Mouse (Mus musculus) hindbrain, embryonic 11.5 days (tissue): ENCODE data around the gene Phactr4. TPM values are rescaled to one million over a fixed set of nuclear protein-coding genes. Genes with fewer than 3 reads are reported as not detected.

ENCODE experiments used
- ATAC-seq: fragments of 200-750 bp; cut with Nextera tagmentation; 2 replicates; pipeline ENCODE4 v1.8.0; 2017; ENCODE audit warnings: mild to moderate bottlenecking, moderate TSS enrichment, moderate library complexity; ENCODE audit not compliant: low FRiP score
- DNase-seq: peaks from one replicate; pipeline ENCODE4 v3.0.0-alpha.2; 2015; ENCODE audit warnings: low spot score
- H3K27ac ChIP-seq: fragments of 300-500 bp; sonication (generic); 2 replicates; pipeline ENCODE4 v1.5.1; 2014; ENCODE audit warnings: mild to moderate bottlenecking, low read depth, low read length
- H3K27me3 ChIP-seq: fragments of 300-500 bp; sonication (generic); 2 replicates; pipeline ENCODE4 v1.6.1; 2014; ENCODE audit warnings: mild to moderate bottlenecking, low read length, moderate library complexity, mixed read lengths; ENCODE audit not compliant: control insufficient read depth, insufficient read depth
- H3K36me3 ChIP-seq: fragments of 300-500 bp; sonication (generic); 2 replicates; pipeline ENCODE4 v1.6.1; 2014; ENCODE audit warnings: mild to moderate bottlenecking, low read length, moderate library complexity, mixed read lengths; ENCODE audit not compliant: control insufficient read depth, insufficient read depth
- H3K4me1 ChIP-seq: fragments of 300-500 bp; sonication (generic); replicated peaks from 2 replicates; pipeline ENCODE4 v1.6.1; 2014; ENCODE audit warnings: low read length, mixed read lengths; ENCODE audit not compliant: control insufficient read depth, insufficient read depth
- H3K4me2 ChIP-seq: fragments of 300-500 bp; sonication (generic); replicated peaks from 2 replicates; pipeline ENCODE4 v1.6.1; 2014; ENCODE audit warnings: mild to moderate bottlenecking, low read depth, low read length
- H3K4me3 ChIP-seq: fragments of 300-500 bp; sonication (generic); 2 replicates; pipeline ENCODE4 v1.5.1; 2014; ENCODE audit warnings: low read depth, low read length
- H3K9ac ChIP-seq: fragments of 300-500 bp; sonication (generic); 2 replicates; pipeline ENCODE4 v1.6.1; 2014; ENCODE audit warnings: low read depth, low read length
- H3K9me3 ChIP-seq: fragments of 300-500 bp; sonication (generic); 2 replicates; pipeline ENCODE4 v1.6.1; 2016; ENCODE audit warnings: low read length; ENCODE audit not compliant: control insufficient read depth
- WGBS: fragments of 180-500 bp; shearing (Covaris S2); extraction: QIAGEN DNeasy Blood & Tissue Kit; methylation state at CpG from one replicate; pipeline ENCODE4 v1.1.7; 2014; 5-methylcytosine and 5-hydroxymethylcytosine counted together
- polyA plus RNA-seq: library from polyadenylated mRNA; unstranded; fragments of >200 nt; fragmentation: Nextera tagmentation; extraction: Ambion mirVana; gene quantifications from 2 replicates; pipeline ENCODE4 v1.2.1, GENCODE M21; 2014

Phactr4 gene
- polyA plus RNA-seq, 1 experiment from 2014 or later, result 27.2 TPM

DNA sequence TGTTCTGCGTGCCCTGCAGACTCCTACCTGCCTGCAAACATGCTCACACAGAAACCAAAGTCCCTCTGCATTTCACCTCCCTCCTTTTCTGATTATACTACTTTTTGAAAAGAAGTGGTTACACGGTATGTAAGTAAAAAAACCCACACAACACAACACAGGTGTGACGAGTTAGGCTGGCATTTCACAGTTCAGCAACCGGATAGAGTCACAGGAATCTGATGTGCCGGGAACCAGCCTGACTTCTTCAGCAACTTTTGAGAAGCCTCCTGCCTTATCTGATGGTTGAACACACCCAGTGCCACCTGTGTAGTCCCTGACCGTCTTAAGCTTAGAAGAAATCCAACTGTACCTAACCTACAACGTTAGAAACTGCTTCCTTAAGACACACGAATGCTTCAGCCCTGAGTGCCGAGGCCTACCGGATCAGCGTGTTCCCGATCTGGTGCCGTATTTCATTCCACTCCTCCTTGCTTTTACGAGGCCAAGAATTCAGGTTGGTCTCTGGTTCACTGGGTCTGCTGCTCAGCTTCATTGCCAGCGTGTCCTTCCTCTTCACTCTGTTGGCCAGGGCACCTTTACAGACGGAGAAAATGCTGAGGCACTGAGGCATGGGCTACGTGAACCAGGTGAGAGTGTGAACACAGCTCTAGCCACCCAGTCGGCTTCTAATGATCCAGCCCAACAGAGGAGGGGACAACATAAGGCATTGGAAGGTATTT, 54.6 kb downstream of the Phactr4 start:
- DNase-seq (no peak), ATAC-seq (no peak)
- H3K4me3 ChIP-seq, result no peak overlapping the region
- 92% methylated on average over 18 of the region's 18 CpGs for WGBS
- no peak overlapping the region for H3K9ac ChIP-seq
- no peaks in the 10 kb centered on the region for H3K27me3 ChIP-seq
- H3K4me1 ChIP-seq, result no peaks in the 10 kb centered on the region
- peaks cover 14% of the 10 kb centered on the region; the same call in 1 of the 2 replicates for H3K36me3 ChIP-seq
- H3K4me2 ChIP-seq, result no peak overlapping the region
- no peak overlapping the region for H3K27ac ChIP-seq
- H3K9me3 ChIP-seq, result no peaks in the 10 kb centered on the region

GRCm38 (mm10) chr4:132365450-132366060, 56.7 kb downstream of the Phactr4 start:
- no peaks in the 10 kb centered on the region for H3K27me3 ChIP-seq
- H3K27ac ChIP-seq, result no peak overlapping the region
- no peak overlapping the region for H3K4me2 ChIP-seq
- DNase-seq (peak; percentile 24), ATAC-seq (no peak)
- H3K9ac ChIP-seq, result no peak overlapping the region
- peaks cover 14% of the 10 kb centered on the region; the same call in 1 of the 2 replicates for H3K36me3 ChIP-seq
- H3K4me1 ChIP-seq, result no peaks in the 10 kb centered on the region
- H3K4me3 ChIP-seq, result no peak overlapping the region
- no peaks in the 10 kb centered on the region for H3K9me3 ChIP-seq
- 79% methylated on average over 13 of the region's 13 CpGs for WGBS

- ATAC-seq (no peak), DNase-seq (no peak)
- Histone ChIP-seq H3K4me1 (no peaks in the 10 kb centered on the region), H3K9me3 (no peaks in the 10 kb centered on the region), H3K4me2 (no peak overlapping the region), H3K27me3 (no peaks in the 10 kb centered on the region), H3K27ac (no peak overlapping the region), H3K36me3 (peaks cover 5% of the 10 kb centered on the region; the same call in 1 of the 2 replicates), H3K9ac (no peak overlapping the region), H3K4me3 (no peak overlapping the region)
- WGBS, result 98% methylated on average over 11 of the region's 11 CpGs
These were observed 58.8 kb downstream of the Phactr4 start for GRCm38 (mm10) chr4:132363487-132363886.

DNA sequence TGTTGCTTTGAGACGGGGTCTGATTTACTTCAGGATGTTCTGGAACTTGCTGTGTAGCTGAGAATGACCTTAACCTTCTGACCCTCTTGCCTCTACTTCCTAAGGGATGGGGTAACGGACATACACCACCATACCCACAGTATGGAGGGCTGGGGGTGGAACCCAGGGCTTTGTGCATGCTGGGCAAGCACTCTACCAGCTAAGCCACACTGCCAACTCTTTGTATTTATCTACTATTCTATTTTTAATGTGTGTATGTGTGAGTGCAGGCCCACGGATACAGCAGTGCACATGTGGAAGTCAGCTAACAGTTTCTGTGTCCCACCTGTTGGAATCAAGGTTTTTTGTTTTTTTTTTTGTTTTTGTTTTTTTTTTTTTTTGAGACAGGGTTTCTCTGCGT, 62.8 kb downstream of the Phactr4 start:
- DNase-seq, result no peak
- Histone ChIP-seq H3K9me3 (no peaks in the 10 kb centered on the region), H3K9ac (no peak overlapping the region), H3K4me1 (no peaks in the 10 kb centered on the region), H3K27ac (no peak overlapping the region), H3K4me3 (no peak overlapping the region), H3K4me2 (no peak overlapping the region), H3K27me3 (no peaks in the 10 kb centered on the region), H3K36me3 (no peaks in the 10 kb centered on the region)
- ATAC-seq, result no peak
- 94% methylated on average over 4 of the region's 4 CpGs for WGBS

DNA sequence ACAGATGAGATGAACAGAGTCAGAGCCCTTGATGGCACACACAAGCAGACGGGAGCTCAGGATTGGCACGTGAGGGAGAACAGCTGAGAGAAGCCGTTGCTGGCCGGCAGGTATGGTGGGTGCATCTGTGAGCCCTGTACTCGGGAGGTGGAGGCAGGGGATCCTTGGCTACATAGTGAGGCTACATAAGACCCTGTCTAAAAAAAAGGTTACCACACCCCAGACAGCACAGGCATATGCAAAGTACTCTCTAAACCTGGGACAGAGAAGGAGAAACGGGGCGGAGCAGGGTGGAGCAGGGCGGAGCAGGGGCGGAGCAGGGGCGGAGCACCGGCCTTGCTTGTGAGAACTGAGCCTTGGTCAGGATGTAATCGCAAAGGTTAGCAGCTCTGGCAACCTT, 66.1 kb downstream of the Phactr4 start:
- DNase-seq (peak; percentile 17), ATAC-seq (no peak)
- 42% methylated on average over 12 of the region's 12 CpGs for WGBS
- Histone ChIP-seq H3K27ac (no peak overlapping the region), H3K9me3 (no peaks in the 10 kb centered on the region), H3K4me3 (no peak overlapping the region), H3K27me3 (no peaks in the 10 kb centered on the region), H3K9ac (no peak overlapping the region), H3K4me1 (no peaks in the 10 kb centered on the region), H3K4me2 (no peak overlapping the region), H3K36me3 (no peaks in the 10 kb centered on the region)

GRCm38 (mm10) chr4:132355403-132355802, 66.9 kb downstream of the Phactr4 start:
- DNase-seq (no peak), ATAC-seq (no peak)
- H3K9ac ChIP-seq, result no peak overlapping the region
- 86% methylated on average over 3 of the region's 3 CpGs for WGBS
- H3K4me1 ChIP-seq, result no peaks in the 10 kb centered on the region
- H3K4me2 ChIP-seq, result no peak overlapping the region
- H3K9me3 ChIP-seq, result no peaks in the 10 kb centered on the region
- H3K27ac ChIP-seq, result no peak overlapping the region
- H3K27me3 ChIP-seq, result no peaks in the 10 kb centered on the region
- H3K36me3 ChIP-seq, result no peaks in the 10 kb centered on the region
- H3K4me3 ChIP-seq, result no peak overlapping the region

DNA sequence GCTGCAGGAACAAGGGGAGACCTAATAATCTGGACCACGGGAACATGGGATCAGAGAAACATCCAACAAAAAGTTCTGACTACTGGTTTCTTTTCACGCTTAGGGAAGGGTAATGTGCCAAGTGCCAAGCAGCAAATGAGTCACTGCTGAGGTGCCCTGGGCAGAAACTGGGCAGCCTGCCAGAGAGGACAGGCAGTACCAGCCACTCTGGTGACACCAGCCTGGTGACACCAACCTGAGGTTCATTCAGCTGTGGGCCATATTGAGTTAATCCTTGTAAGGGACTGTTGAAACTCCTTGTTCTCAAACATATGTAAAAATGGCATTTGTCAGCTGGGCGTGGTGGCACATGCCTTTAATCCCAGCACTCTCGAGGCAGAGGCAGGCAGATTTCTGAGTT, 67.7 kb downstream of the Phactr4 start:
- Histone ChIP-seq H3K4me2 (no peak overlapping the region), H3K36me3 (no peaks in the 10 kb centered on the region), H3K9me3 (no peaks in the 10 kb centered on the region), H3K27me3 (no peaks in the 10 kb centered on the region), H3K9ac (no peak overlapping the region), H3K4me3 (no peak overlapping the region), H3K27ac (no peak overlapping the region), H3K4me1 (no peaks in the 10 kb centered on the region)
- ATAC-seq, result no peak
- 95% methylated on average over 4 of the region's 4 CpGs for WGBS
- no peak for DNase-seq

- under 1% methylated on average over 31 of the region's 31 CpGs for WGBS
These were observed 68.8 kb downstream of the Phactr4 start, which contains the start of gene Rcc1 for GRCm38 (mm10) chr4:132353481-132353885. Gene Rcc1, minus strand, starts transcription at chr4:132353605.

DNA sequence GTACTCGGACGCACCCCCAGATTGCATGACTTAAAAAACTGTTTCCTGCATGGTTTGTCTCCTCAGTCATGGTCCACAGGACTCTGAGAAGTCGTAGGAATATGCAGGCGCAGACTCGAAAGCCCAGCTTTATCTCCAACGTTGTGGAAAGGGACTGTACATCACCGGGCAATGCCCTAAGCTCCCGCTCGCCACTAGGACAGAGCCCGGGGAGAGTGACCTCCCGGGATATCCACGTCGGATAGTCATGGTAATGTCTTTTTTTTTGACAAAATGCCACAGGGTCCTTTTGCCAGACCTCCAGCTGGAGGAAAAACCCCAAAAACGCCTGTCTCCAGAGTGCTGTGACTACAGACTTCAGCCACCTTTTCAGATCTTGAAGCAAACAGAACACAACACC, 69.5 kb downstream of the Phactr4 start:
- H3K36me3 ChIP-seq, result no peaks in the 10 kb centered on the region
- no peaks in the 10 kb centered on the region for H3K4me1 ChIP-seq
- DNase-seq (no peak), ATAC-seq (no peak)
- peak overlapping the region; percentile 77 for H3K4me2 ChIP-seq
- WGBS, result 0% methylated on average over 14 of the region's 14 CpGs
- H3K9ac ChIP-seq, result peak overlapping the region; percentile 76
- no peaks in the 10 kb centered on the region for H3K27me3 ChIP-seq
- peak overlapping the region; percentile 68 for H3K4me3 ChIP-seq
- no peaks in the 10 kb centered on the region for H3K9me3 ChIP-seq
- H3K27ac ChIP-seq, result peak overlapping the region; percentile 82; the same call in 1 of the 2 replicates

More at GRCm38 (mm10) chr4:132353481-132353885, 68.8 kb downstream of the Phactr4 start, which contains the start of gene Rcc1:
- Histone ChIP-seq H3K4me2 (peak within 1 kb of the TSS; percentile 77), H3K9me3 (no peaks in the 10 kb centered on the region), H3K27ac (peak within 1 kb of the TSS; percentile 82), H3K4me3 (peak within 1 kb of the TSS; percentile 68), H3K9ac (peak within 1 kb of the TSS; percentile 76), H3K36me3 (no peaks in the 10 kb centered on the region), H3K4me1 (no peaks in the 10 kb centered on the region), H3K27me3 (no peaks in the 10 kb centered on the region)
- DNase-seq, result peak; percentile 91
- ATAC-seq, result peak; percentile 88
